Mouse (Mus musculus): ENCODE results near the gene Pxmp4.

The Pxmp4 gene

GRCm38 (mm10) chr2:154570666-154571065 is 32.8 kb downstream of the Pxmp4 start:
- peak; percentile 29 for DNase-seq

DNA sequence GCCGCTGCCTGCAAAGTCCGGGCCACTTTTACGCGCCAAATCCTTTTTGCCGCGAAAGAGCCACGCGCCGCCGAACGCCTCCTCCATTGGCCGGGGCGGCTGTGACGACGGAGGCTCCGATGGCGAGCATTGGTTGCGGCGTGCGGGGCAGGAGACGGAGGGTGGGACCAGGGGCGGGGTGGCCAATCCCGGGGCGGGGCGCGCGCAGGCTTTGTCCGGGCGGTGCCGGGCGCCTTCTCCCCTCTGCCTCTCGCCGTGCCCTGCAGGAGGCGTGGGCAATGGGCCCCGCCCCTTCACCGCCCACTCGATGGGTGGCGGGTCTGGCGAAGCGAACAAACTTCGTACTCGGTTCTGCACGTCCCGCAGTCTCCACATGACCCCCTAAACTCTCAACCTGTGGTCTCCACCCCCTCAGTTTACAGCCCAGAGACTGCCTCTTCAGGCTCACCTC is 33.6 kb downstream of the Pxmp4 start, which contains the start of gene E2f1:
E2f1 (minus strand) TSS at position 57 of the 451 bp plus-strand sequence.
- DNase-seq = peak; percentile 84

DNA sequence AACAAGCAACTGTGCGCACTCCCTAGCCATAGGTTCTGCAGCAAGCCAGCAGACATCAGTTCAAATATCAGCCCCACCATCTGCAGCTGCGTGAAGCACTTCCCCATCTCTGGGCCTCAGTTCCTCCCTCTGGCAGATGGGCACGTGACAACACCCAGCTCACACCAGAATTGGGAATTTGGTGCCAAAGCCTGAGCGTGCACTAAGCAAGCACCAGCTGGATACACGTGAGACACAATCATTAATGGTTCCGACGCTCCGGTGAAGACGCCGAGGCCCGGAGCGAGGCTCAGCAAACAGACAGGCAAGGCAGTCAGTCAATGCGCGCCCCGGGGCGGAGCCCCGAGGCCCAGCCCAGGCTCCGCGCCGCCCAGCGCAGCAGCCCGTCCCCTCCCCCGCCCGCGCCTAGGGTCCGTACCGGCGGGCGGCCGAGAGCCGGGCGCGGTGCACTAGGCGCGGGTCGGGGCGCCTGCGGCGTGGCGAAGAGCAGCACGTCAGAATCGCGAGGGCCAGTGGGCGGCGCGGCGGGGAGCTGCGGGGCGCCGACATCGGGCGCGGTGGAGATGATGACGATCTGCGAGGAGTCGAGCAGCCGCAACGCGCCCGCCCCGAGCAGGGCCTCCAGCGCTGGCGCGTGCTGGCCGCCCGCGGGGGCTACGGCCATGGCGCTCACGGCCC is 34.3 kb downstream of the Pxmp4 start:
- DNase-seq = no peak

DNA sequence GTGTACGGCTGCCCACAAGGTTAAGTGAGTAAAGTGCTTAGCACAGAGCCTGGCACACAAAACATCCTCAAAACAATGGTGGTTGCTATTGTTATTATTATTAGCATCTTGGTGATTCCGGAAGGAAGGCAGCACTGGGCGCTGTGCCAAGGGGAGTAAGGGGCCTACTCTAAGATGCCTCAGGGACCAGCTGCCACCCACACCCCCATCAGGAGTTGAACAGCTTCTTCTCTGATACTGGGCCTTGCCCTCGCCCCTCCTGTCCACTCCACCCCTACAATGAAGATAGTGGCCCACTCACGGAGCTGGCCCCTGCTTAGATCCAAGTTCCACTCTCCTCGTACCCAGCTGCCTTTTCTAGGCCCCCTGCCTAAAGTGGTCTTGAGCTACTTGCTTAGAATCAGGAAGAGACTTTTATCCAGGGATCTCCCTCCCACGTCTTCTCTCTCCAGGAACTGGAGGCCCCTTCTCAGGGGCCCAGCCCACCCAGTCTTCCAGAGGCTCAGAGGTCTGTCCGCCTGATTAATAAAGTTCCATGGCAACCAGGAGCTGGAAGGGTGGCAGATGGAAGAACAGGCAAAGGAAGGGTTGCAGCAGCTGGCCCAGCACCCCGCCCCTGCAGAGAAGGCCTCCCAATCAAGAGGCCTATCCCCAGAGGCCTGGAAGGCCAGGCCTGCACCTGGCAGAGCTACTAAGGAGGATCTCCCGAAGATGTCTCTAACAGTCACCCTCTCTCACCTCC is 35.0 kb downstream of the Pxmp4 start:
- no peak for DNase-seq

GRCm38 (mm10) chr2:154567766-154568165 is 35.7 kb downstream of the Pxmp4 start:
- no peak for DNase-seq

- no peak for DNase-seq
These were observed 36.9 kb downstream of the Pxmp4 start for GRCm38 (mm10) chr2:154566641-154567040.

DNA sequence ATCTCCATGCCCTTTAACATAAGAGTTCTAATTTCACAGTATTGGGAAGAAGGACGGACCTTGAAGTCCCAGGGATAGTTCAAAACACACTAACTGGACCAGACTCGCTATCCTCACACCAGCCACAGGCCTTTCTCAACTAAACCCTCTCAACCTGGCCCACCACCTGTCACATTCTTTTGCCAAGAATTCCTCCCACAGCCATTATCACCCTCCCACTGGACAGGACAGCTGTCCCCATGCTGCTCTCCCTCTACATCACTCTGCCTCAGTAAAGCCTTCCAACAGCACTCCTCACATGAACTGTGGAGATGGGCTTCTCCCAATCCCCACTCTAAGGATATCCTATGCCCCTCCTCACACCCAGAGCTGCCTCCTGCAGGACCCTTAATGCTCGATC is 37.9 kb downstream of the Pxmp4 start:
- peak; percentile 94 for DNase-seq

DNA sequence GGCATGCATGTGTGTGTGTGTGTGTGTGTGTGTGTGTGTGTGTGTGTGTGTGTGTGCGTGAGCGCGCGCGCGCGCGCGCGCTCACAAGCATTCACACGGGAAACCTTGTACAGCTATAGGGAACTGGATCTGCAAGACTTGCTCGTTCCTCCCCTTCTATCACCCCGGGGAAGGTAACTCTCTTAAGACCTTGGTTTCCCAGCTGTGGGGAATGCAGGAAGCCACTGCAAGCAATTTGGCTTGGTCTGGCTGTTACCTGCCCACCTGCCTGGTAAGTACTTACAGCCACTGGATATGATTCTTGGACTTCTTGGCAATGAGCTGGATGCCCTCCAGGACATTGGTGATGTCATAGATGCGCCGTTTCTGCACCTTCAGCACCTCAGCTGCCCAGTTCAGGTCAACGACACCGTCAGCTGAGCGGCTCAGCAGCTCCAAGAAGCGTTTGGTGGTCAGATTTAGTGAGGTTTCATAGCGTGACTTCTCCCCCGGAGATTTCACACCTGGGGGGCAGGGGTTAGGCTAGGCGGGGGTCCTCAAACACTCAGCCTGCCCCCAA is 39.8 kb downstream of the Pxmp4 start:
- DNase-seq = no peak

DNA sequence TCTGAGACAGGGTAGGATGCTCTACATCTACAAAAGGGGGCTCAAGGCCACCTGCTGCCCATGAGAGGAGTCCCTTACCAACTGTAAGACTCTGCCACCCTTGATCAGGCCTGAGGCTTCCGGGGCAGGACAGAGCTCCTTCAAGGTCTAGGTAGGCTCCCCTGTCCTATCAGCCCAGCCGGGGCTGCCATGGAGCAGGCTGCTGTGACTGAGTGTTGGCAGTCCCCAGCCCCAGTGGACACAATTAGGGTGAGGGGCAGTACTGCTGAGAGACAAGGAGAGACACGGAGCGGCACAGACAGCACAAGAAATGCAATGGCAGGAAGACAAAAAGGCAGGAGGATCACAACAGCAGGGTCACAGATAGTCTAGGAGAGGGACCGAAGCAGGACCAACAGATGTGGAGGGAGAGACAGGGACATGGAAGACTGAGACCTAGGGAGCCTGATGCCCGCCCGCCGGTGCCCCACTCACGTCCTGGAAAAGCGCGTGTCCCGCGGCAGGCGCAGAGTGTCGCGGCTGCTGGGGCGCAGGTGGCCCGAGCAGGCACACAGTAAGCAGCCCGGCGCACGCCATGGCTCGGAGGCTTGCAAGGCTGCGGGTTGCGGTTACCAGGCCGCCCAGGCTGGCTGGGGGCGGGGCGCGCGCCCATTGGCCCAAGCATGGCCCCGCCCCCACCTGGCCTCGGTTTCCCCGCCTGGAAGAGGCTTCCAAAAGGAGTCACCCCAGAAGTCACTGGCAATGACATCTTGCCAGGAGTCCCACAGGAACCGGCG is 45.1 kb downstream of the Pxmp4 start, which contains the start of gene Necab3:
Necab3 (minus strand) TSS at position 627 of the 776 bp plus-strand sequence.
- DNase-seq = peak; percentile 55

- no peak for DNase-seq
These were observed 46.2 kb downstream of the Pxmp4 start for GRCm38 (mm10) chr2:154557184-154557832.

GRCm38 (mm10) chr2:154555235-154555634 is 48.3 kb downstream of the Pxmp4 start:
- no peak for DNase-seq

- DNase-seq = peak; percentile 88
These were observed 51.0 kb downstream of the Pxmp4 start for GRCm38 (mm10) chr2:154552424-154552907.

- no peak for DNase-seq
These were observed 51.6 kb downstream of the Pxmp4 start for GRCm38 (mm10) chr2:154551927-154552326.

DNA sequence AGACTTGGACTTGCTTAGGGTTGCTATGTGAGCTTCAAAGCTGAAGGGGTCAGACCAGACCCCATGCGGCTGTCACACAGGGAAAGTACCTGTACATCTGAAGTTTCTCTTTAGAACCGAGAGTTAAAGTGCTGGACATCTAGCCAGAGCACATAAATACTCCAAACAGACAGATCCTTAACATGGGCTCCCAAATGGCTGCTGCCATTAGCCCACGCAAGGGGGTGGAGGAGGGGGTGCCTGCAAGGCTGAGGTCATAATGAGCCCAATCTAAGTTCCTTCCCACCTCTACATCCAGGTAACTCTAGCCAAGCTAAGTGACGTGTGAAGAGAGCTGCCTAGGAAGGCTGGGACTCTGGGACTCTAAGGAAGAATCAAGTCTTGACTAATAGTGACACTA is 52.0 kb downstream of the Pxmp4 start, which contains the start of gene Actl10:
Actl10 (plus strand) TSS at position 301 of the 400 bp plus-strand sequence.
- peak; percentile 26 for DNase-seq

DNA sequence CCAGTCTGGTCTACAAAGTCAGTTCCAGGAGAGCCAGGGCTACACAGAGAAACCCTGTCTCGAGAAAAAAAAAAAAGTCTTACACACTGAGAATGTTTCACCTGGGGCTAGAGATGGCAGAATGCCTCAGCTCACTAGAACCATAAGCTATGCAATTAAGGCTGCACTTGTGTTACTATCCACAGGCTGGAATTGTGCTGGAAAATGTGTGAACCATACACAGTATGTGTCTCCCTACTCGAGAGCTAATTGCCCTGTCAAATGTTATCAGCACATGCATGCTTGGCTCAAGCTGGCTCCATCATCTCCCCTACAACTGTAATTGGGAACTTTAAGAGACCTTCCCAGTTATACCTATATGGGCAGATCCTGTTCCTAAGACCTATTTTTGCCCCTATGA is 52.6 kb downstream of the Pxmp4 start:
- DNase-seq = peak; percentile 16

DNA sequence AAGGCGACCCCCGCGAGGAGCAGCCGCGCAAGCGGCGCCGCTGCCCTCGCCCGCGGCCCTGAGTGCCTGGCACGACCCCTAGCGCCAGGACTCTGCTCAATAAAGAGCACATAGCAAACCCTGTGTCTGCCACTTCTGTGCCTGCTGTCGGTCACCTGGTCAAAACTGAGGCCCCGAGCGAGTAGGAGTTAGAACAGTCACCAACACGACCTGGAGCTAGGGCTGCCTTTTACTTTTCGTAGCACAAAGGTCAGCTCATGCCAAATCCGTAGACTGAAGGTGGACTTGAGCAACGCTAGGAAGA is 53.7 kb downstream of the Pxmp4 start:
- no peak for DNase-seq

DNA sequence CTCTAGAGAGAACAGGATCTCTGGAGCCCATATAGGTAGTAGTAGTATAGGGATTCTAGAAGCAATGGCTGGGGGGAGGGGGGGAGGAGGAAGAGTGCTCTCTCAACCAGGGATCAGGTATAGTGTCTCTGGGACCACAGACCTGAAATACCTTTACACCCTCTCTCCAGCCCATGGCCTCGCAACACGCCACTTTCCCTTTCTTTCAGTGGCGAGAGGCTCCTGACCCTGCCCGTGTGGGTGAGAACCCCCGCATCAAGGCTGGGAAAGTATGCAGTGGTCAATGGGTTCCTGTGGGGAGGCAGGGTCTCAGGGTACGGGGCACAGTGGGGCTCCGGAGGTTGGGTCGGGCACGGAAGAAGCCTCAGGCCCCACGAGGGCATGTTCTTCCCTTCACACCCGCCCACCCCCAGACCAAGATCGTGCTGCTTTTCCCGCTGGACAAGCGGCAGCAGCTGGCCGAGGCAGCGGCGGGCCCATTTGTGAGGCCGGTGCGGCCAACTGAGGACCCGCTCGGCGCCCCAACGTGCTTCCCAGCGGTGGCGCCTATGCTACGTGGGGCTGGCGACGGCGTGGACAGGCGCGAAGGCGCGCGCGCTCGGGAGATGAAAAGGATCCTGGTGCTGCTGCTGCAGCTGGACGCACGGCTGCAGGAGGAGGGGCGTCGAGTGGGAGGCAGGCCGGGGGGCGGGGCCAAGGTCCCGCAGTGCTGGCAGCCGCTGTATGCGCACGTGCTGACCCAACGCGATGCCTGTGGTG is 54.2 kb downstream of the Pxmp4 start:
- peak; percentile 19 for DNase-seq

DNA sequence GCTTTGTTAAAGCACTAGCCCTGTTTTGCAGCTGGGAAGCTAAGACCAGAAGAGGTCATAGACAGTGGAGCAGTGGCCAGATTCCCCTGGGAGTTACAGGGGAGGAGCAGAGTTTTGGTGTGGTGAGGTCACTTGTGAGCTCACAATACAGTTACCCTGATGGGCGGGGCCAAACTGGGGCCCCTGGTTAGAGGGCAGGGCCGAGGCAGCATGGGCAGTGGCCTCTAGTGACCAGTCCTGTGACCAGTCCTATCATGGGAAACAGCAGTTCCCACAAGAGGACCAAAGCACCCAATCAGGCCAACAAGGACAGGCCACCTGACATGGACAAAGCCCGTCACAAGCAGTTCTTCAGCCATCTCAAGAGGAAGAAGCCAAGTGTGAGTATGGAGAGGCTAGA is 54.8 kb downstream of the Pxmp4 start:
- peak; percentile 17 for DNase-seq

DNA sequence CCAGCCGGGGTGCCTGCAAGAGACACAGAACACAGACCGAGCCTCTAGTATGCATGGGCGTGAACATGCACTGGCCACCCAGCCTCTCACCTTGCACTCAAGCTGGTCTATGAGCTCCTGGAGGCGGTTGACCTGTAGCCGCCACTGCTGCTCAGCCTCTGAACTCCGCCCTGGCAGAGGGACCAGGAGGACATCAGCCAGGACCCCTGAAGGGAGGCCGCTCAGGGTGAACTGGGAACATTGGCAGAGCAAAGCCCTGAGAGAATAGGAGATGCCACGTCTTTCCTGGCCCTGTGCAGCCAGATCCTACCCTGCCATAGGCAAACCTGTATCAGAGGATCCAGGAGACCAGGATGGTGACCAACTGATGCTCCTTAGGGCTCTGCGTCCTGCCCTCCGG is 56.8 kb downstream of the Pxmp4 start, which contains the start of gene 1700003F12Rik:
1700003F12Rik (plus strand) TSS at position 375 of the 400 bp plus-strand sequence.
- DNase-seq = peak; percentile 26

GRCm38 (mm10) chr2:154543567-154544347 is 59.8 kb downstream of the Pxmp4 start:
- DNase-seq = peak; percentile 99

DNA sequence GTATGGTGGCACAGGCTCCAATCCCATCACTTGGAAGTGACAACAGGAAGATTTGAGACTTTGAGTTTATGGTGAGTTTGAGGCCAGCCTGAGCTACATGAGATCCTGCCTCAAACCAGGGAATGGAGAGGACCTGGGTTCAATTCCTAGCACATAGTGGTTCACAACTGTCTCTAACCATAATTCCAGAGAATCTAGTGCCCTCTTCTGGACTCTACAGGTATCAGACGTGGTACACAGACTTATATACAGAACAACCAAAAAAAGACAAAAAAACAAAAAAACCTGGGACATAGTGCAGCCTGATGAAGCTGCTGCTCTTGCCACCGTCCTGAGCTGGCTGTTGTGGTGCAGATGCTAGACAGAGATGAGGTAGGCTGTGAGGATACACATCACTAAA is 61.9 kb downstream of the Pxmp4 start:
- DNase-seq = peak; percentile 33

Data from cerebellum, adult 9-10 months (tissue).